Mouse (Mus musculus) midbrain, embryonic 14.5 days (tissue): ENCODE data around the gene Fyb. TPM values are rescaled to one million over a fixed set of nuclear protein-coding genes. Genes with fewer than 3 reads are reported as not detected.

Source experiments
- ATAC-seq: fragments of 200-750 bp; cut with Nextera tagmentation; 2 replicates; pipeline ENCODE4 v1.8.0; 2017; ENCODE audit warnings: moderate number of reproducible peaks, moderate library complexity; ENCODE audit not compliant: low FRiP score, low TSS enrichment
- DNase-seq: peaks from one replicate; pipeline ENCODE4 v3.0.0-alpha.2; 2015
- H3K27ac ChIP-seq: fragments of 300-500 bp; sonication (generic); replicated peaks from 2 replicates; pipeline ENCODE4 v1.5.1; 2014; ENCODE audit warnings: mild to moderate bottlenecking, low read depth, low read length, moderate library complexity
- H3K27me3 ChIP-seq: fragments of 300-500 bp; sonication (generic); 2 replicates; pipeline ENCODE4 v1.6.1; 2014; ENCODE audit warnings: low read length, control low read depth, mixed read lengths; ENCODE audit not compliant: control insufficient read depth, insufficient read depth
- H3K36me3 ChIP-seq: fragments of 300-500 bp; sonication (generic); 2 replicates; pipeline ENCODE4 v1.6.1; 2014; ENCODE audit warnings: low read length, control low read depth; ENCODE audit not compliant: control insufficient read depth, insufficient read depth
- H3K4me1 ChIP-seq: fragments of 300-500 bp; sonication (generic); 2 replicates; pipeline ENCODE4 v1.6.1; 2014; ENCODE audit warnings: mild to moderate bottlenecking, antibody characterized with exemption, low read length, control low read depth; ENCODE audit not compliant: control insufficient read depth, insufficient read depth
- H3K4me2 ChIP-seq: fragments of 300-500 bp; sonication (generic); 2 replicates; pipeline ENCODE4 v1.6.1; 2014; ENCODE audit warnings: mild to moderate bottlenecking, low read length, moderate library complexity
- H3K4me3 ChIP-seq: fragments of 300-500 bp; sonication (generic); replicated peaks from 2 replicates; pipeline ENCODE4 v1.5.1; 2014; ENCODE audit warnings: low read depth, low read length
- H3K9ac ChIP-seq: fragments of 300-500 bp; sonication (generic); replicated peaks from 2 replicates; pipeline ENCODE4 v1.6.1; 2014; ENCODE audit warnings: mild to moderate bottlenecking, low read length, moderate library complexity
- H3K9me3 ChIP-seq: fragments of 300-500 bp; sonication (generic); 2 replicates; pipeline ENCODE4 v1.6.1; 2016; ENCODE audit warnings: low read length, control low read depth, mixed read lengths; ENCODE audit not compliant: control insufficient read depth
- WGBS: fragments of 180-500 bp; shearing (Covaris S2); extraction: QIAGEN DNeasy Blood & Tissue Kit; methylation state at CpG from one replicate; pipeline ENCODE4 v1.1.7; 2014; 5-methylcytosine and 5-hydroxymethylcytosine counted together
- polyA plus RNA-seq: library from polyadenylated mRNA; unstranded; fragments of >200 nt; fragmentation: Nextera tagmentation; extraction: Ambion mirVana; gene quantifications from 2 replicates; pipeline ENCODE4 v1.2.1, GENCODE M21; 2014

The Fyb gene
- polyA plus RNA-seq, 1 experiment from 2014 or later: 6.1 TPM

DNA sequence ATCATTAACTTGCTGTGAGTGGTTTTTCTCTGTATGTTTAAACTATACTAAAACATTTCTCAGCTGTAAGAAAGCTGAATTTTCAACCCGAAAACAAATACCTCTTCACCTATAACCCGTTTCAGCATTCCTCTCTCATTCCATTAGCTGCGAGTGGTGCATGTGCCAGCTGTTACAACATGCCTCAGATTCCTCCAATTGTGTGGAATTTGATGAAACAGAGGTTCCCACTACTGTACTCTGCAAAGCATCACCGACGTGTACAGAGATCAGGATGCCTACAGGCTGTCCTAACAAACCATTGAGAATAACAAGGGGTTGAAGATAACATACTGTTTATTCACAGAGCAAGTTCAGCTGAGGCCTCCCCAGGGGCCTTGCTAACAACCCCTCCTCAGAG, 143.4 kb downstream of the Fyb start:
- ATAC-seq (no peak), DNase-seq (no peak)
- Histone ChIP-seq H3K9me3 (no peaks in the 10 kb centered on the region), H3K4me2 (no peak overlapping the region), H3K36me3 (no peaks in the 10 kb centered on the region), H3K4me3 (no peak overlapping the region), H3K27me3 (no peaks in the 10 kb centered on the region), H3K9ac (no peak overlapping the region), H3K27ac (no peak overlapping the region), H3K4me1 (no peaks in the 10 kb centered on the region)
- 65% methylated on average over 5 of the region's 5 CpGs for WGBS

DNA sequence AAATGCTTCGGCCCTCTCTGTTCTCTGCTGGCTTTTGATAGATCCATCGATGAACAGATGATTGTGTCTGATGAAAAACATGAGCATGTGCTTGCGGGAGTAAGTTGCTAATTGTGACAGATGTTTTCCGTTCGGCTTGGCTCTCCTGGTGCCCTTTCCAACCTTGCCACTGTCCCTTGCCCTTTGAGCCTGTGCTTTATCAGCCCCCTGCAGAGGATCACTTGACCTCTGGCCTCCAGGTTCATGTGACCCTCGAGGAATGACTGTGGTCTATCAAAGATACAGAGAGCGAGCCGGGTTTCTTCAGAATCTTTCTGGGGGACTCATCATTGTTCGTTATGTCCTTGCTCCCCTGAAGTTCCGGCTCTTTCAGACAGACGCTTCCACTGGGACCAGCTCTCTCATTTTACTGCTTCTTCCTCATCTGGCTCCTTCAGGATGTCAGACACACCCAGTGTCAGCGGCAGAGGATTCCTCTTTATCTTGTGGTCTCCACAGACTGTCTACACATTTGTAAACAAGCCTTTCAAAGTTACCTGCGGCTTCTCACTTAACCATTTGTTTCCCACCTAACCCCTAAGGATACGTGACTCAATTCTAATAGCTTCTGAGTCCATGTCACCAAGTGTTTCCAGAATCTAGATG, 146.3 kb downstream of the Fyb start:
- 48% methylated on average over 14 of the region's 14 CpGs for WGBS
- Histone ChIP-seq H3K4me3 (no peak overlapping the region), H3K27me3 (no peaks in the 10 kb centered on the region), H3K9ac (no peak overlapping the region), H3K9me3 (no peaks in the 10 kb centered on the region), H3K4me1 (no peaks in the 10 kb centered on the region), H3K36me3 (no peaks in the 10 kb centered on the region), H3K27ac (no peak overlapping the region), H3K4me2 (no peak overlapping the region)
- no peak for ATAC-seq
- DNase-seq: no peak

- H3K4me3 ChIP-seq: no peak overlapping the region
- no peaks in the 10 kb centered on the region for H3K9me3 ChIP-seq
- H3K4me1 ChIP-seq: no peaks in the 10 kb centered on the region
- no peak overlapping the region for H3K27ac ChIP-seq
- no peak overlapping the region for H3K9ac ChIP-seq
- peak; percentile 66; the same call in 1 of the 2 replicates for ATAC-seq
- no peaks in the 10 kb centered on the region for H3K36me3 ChIP-seq
- WGBS: 24% methylated on average over 2 of the region's 2 CpGs
- H3K27me3 ChIP-seq: no peaks in the 10 kb centered on the region
- H3K4me2 ChIP-seq: no peak overlapping the region
- peak; percentile 46 for DNase-seq
These were observed 155.8 kb downstream of the Fyb start for GRCm38 (mm10) chr15:6678479-6678878.

DNA sequence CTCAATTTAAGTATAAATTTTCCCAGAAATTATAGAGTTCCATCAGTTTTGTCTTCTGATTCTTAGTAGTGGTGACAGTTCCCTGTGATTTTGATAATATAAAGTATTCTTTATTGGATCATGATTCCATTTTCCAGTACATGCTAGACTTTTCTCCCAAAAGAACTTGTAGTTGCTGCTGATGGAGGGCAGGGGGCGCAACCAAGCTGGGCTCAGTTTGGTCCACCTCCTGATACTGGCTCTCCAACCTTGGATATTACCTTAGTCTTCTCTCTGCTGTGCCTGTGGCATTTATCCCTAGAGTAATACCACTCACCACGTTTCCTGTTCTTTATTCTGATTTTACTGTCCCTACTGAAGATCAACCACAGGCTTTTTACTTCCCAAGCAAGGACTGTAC, 179.5 kb downstream of the Fyb start:
- Histone ChIP-seq H3K27ac (no peak overlapping the region), H3K4me3 (no peak overlapping the region), H3K4me2 (no peak overlapping the region), H3K9me3 (no peaks in the 10 kb centered on the region), H3K36me3 (no peaks in the 10 kb centered on the region), H3K4me1 (no peaks in the 10 kb centered on the region), H3K27me3 (0 out of 2 replicates have a peak, but pooled peaks cover 6% of the 10 kb centered on the region), H3K9ac (no peak overlapping the region)
- ATAC-seq: no peak
- no peak for DNase-seq
- 78% methylated on average over 2 of the region's 2 CpGs for WGBS

DNA sequence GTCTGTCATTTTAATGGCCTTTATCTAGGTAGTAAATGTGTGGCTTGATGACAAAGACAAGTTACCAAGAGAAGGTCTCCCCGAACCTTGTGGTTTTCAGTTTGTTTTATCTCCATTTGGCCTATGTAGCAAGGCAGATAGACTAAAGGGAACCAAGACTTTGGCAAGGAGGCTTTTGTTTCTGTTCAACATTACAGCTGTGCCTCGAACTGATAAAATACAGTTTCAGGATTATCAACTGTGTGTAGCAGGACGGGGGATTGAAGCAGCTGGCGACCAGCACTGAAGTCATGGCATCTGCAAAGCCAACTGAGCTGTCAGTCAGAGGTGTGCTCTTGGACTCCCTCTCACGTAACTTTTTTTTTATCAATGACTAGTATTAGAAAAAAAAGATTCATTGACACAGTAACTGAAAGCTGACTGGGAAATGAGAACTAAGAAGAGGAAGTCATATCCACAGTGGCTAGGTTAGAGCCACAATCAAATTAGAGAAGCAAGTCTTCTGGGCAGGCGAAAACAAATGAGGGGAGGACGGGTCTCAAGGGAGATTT, 182.8 kb downstream of the Fyb start:
- Histone ChIP-seq H3K9ac (no peak overlapping the region), H3K27ac (no peak overlapping the region), H3K4me3 (no peak overlapping the region), H3K36me3 (no peaks in the 10 kb centered on the region), H3K9me3 (no peaks in the 10 kb centered on the region), H3K4me2 (no peak overlapping the region), H3K4me1 (peaks cover 11% of the 10 kb centered on the region), H3K27me3 (0 out of 2 replicates have a peak, but pooled peaks cover 6% of the 10 kb centered on the region)
- WGBS: 70% methylated on average over 7 of the region's 7 CpGs
- DNase-seq (no peak), ATAC-seq (no peak)

GRCm38 (mm10) chr15:6707551-6707935, 184.9 kb downstream of the Fyb start:
- ATAC-seq: peak; percentile 72
- under 1% methylated on average over 43 of the region's 43 CpGs for WGBS
- peak overlapping the region; percentile 95 for H3K9ac ChIP-seq

GRCm38 (mm10) chr15:6707936-6708525, 185.4 kb downstream of the Fyb start, which contains the start of gene Rictor:
Gene Rictor, plus strand, starts transcription at chr15:6708379.
- peak; percentile 91 for ATAC-seq

More at GRCm38 (mm10) chr15:6707551-6707935, 184.9 kb downstream of the Fyb start:
- Histone ChIP-seq H3K4me3 (peak overlapping the region; percentile 90), H3K4me2 (peak overlapping the region; percentile 93), H3K4me1 (peaks cover 12% of the 10 kb centered on the region), H3K27me3 (0 out of 2 replicates have a peak, but pooled peaks cover 6% of the 10 kb centered on the region), H3K27ac (peak overlapping the region; percentile 95), H3K9me3 (no peaks in the 10 kb centered on the region), H3K36me3 (no peaks in the 10 kb centered on the region)
- DNase-seq: peak; percentile 83

GRCm38 (mm10) chr15:6708526-6709441, 186.1 kb downstream of the Fyb start:
- H3K9ac ChIP-seq: peak overlapping the region; percentile 95
- DNase-seq: peak; percentile 62

More at GRCm38 (mm10) chr15:6707936-6708525, 185.4 kb downstream of the Fyb start, which contains the start of gene Rictor:
- H3K4me1 ChIP-seq: peaks cover 15% of the 10 kb centered on the region
- peak within 1 kb of the TSS; percentile 95 for H3K27ac ChIP-seq
- no peaks in the 10 kb centered on the region for H3K36me3 ChIP-seq
- 0 out of 2 replicates have a peak, but pooled peaks cover 6% of the 10 kb centered on the region for H3K27me3 ChIP-seq
- peak within 1 kb of the TSS; percentile 95 for H3K9ac ChIP-seq
- DNase-seq: peak; percentile 95
- WGBS: 1% methylated on average over 78 of the region's 82 CpGs
- peak within 1 kb of the TSS; percentile 93 for H3K4me2 ChIP-seq
- no peaks in the 10 kb centered on the region for H3K9me3 ChIP-seq
- H3K4me3 ChIP-seq: peak within 1 kb of the TSS; percentile 90

More at GRCm38 (mm10) chr15:6708526-6709441, 186.1 kb downstream of the Fyb start:
- Histone ChIP-seq H3K36me3 (no peaks in the 10 kb centered on the region), H3K9me3 (no peaks in the 10 kb centered on the region), H3K27ac (peak overlapping the region; percentile 95), H3K27me3 (0 out of 2 replicates have a peak, but pooled peaks cover 6% of the 10 kb centered on the region), H3K4me2 (peak overlapping the region; percentile 93), H3K4me1 (peaks cover 21% of the 10 kb centered on the region), H3K4me3 (peak overlapping the region; percentile 90)
- WGBS: under 1% methylated on average over 50 of the region's 89 CpGs
- peak; percentile 78 for ATAC-seq
